8 mouse cellular contexts compared by ENCODE assay signal in genomic region chr2:85036507-85037046, GRCm38 (mm10). TPM values are rescaled to one million over a fixed set of nuclear protein-coding genes. Genes with fewer than 3 reads are reported as not detected.
DNase-seq lines count a peak whose midpoint lies in the region; ATAC-seq lines count a peak whose summit lies in the region.

No protein-coding gene starts in this region.

- ATAC-seq in kidney, embryonic 14.5 days (ENCODE audit: low FRiP score, low TSS enrichment): peak; percentile 34
- peak; percentile 38 for ATAC-seq in hindbrain, embryonic 11.5 days (ENCODE audit: low FRiP score)
- ATAC-seq in midbrain, embryonic 11.5 days (ENCODE audit: low FRiP score): peak; percentile 49

- 5% methylated on average over 11 of the region's 11 CpGs for WGBS in kidney, embryonic 14.5 days
- 11% methylated on average over 11 of the region's 11 CpGs for WGBS in hindbrain, embryonic 11.5 days
- 12% methylated on average over 11 of the region's 11 CpGs for WGBS in midbrain, embryonic 11.5 days

- H3K9ac ChIP-seq in kidney, embryonic 14.5 days (ENCODE audit: low read depth, low read length): peak overlapping the region; percentile 95
- H3K9ac ChIP-seq in hindbrain, embryonic 11.5 days (ENCODE audit: low read depth, low read length): peak overlapping the region; percentile 96
- H3K9ac ChIP-seq in midbrain, embryonic 11.5 days (ENCODE audit: low read length): peak overlapping the region; percentile 96

- no peaks in the 10 kb centered on the region for H3K9me3 ChIP-seq in kidney, embryonic 14.5 days (ENCODE audit: control insufficient read depth, low read length)
- H3K9me3 ChIP-seq in hindbrain, embryonic 11.5 days (ENCODE audit: control insufficient read depth, low read length): no peaks in the 10 kb centered on the region
- no peaks in the 10 kb centered on the region for H3K9me3 ChIP-seq in midbrain, embryonic 11.5 days (ENCODE audit: control insufficient read depth, low read length)

- H3K36me3 ChIP-seq in kidney, embryonic 14.5 days (ENCODE audit: control insufficient read depth, insufficient read depth, low read length): peaks cover 29% of the 10 kb centered on the region
- H3K36me3 ChIP-seq in hindbrain, embryonic 11.5 days (ENCODE audit: control insufficient read depth, insufficient read depth, low read length): peaks cover 18% of the 10 kb centered on the region
- peaks cover 20% of the 10 kb centered on the region for H3K36me3 ChIP-seq in midbrain, embryonic 11.5 days (ENCODE audit: control insufficient read depth, insufficient read depth, low read length)

- peak overlapping the region; percentile 62; the same call in 1 of the 2 replicates for H3K27ac ChIP-seq in kidney, embryonic 14.5 days (ENCODE audit: low read depth, low read length)
- H3K27ac ChIP-seq in hindbrain, embryonic 11.5 days (ENCODE audit: low read depth, low read length): 0 out of 2 replicates have a peak overlapping the region, but pooled peaks have one; percentile 77
- no peak overlapping the region for H3K27ac ChIP-seq in midbrain, embryonic 11.5 days (ENCODE audit: low read depth, low read length)

- peak overlapping the region; percentile 64 for H3K4me2 ChIP-seq in kidney, embryonic 14.5 days (replicated peaks; ENCODE audit: low read depth, low read length)
- H3K4me2 ChIP-seq in hindbrain, embryonic 11.5 days (replicated peaks; ENCODE audit: low read depth, low read length): peak overlapping the region; percentile 49
- peak overlapping the region; percentile 73 for H3K4me2 ChIP-seq in midbrain, embryonic 11.5 days

- H3K4me3 ChIP-seq in kidney, embryonic 14.5 days (ENCODE audit: low read length): peak overlapping the region; percentile 84
- H3K4me3 ChIP-seq in hindbrain, embryonic 11.5 days (ENCODE audit: low read depth, low read length): peak overlapping the region; percentile 73
- peak overlapping the region; percentile 80 for H3K4me3 ChIP-seq in midbrain, embryonic 11.5 days (ENCODE audit: low read depth, low read length)

- H3K27me3 ChIP-seq in kidney, embryonic 14.5 days (ENCODE audit: control insufficient read depth, insufficient read depth, low read length): no peaks in the 10 kb centered on the region
- H3K27me3 ChIP-seq in hindbrain, embryonic 11.5 days (ENCODE audit: control insufficient read depth, insufficient read depth, low read length): no peaks in the 10 kb centered on the region
- no peaks in the 10 kb centered on the region for H3K27me3 ChIP-seq in midbrain, embryonic 11.5 days (ENCODE audit: control insufficient read depth, insufficient read depth, low read length)

- DNase-seq in kidney, adult 9 months: no peak
- DNase-seq in brain, adult 2 months (ENCODE audit: low read depth, low spot score): peak; percentile 42
- DNase-seq in hindbrain, embryonic 11.5 days (ENCODE audit: low spot score): no peak
- DNase-seq in midbrain, embryonic 11.5 days (ENCODE audit: low spot score, missing footprints): no peak
- DNase-seq in cerebellum, adult 9-11 months: no peak
- DNase-seq in layer of hippocampus, adult 9-10 months (ENCODE audit: low spot score): no peak
- no peak for DNase-seq in cerebellum, adult 11-12 months

- 0 out of 2 replicates have a peak, but pooled peaks cover 5% of the 10 kb centered on the region for H3K4me1 ChIP-seq in kidney, embryonic 14.5 days (ENCODE audit: control insufficient read depth, insufficient read depth, low read length)
- H3K4me1 ChIP-seq in hindbrain, embryonic 11.5 days (replicated peaks; ENCODE audit: control insufficient read depth, insufficient read depth, low read length): 0 out of 2 replicates have a peak, but pooled peaks cover 2% of the 10 kb centered on the region
- H3K4me1 ChIP-seq in midbrain, embryonic 11.5 days (ENCODE audit: control insufficient read depth, insufficient read depth, low read length): peaks cover 13% of the 10 kb centered on the region

RNA-seq across cellular contexts. Expression of gene Ssrp1, which starts 0.5 kb away (rescaled TPM):
- polyA plus RNA-seq in kidney, embryonic 14.5 days (2014; fragmentation: Nextera tagmentation; extraction: Ambion mirVana): 260 and 334 TPM in 2 replicates
- polyA plus RNA-seq in hindbrain, embryonic 11.5 days (2014; fragmentation: Nextera tagmentation; extraction: Ambion mirVana): 306 and 340 TPM in 2 replicates
- 345 and 352 TPM in 2 replicates for polyA plus RNA-seq in midbrain, embryonic 11.5 days (2014; fragmentation: Nextera tagmentation; extraction: Ambion mirVana)

RNA-seq across cellular contexts. Expression of gene P2rx3, which starts 0.7 kb away (rescaled TPM):
- 0.53 and 0.86 TPM in 2 replicates for polyA plus RNA-seq in kidney, embryonic 14.5 days (2014; fragmentation: Nextera tagmentation; extraction: Ambion mirVana)
- 7.1 and 11.0 TPM in 2 replicates for polyA plus RNA-seq in hindbrain, embryonic 11.5 days (2014; fragmentation: Nextera tagmentation; extraction: Ambion mirVana)
- 2.8 and 3.0 TPM in 2 replicates for polyA plus RNA-seq in midbrain, embryonic 11.5 days (2014; fragmentation: Nextera tagmentation; extraction: Ambion mirVana)

RNA-seq across cellular contexts. Expression of gene Tnks1bp1, which starts 11.2 kb away (rescaled TPM):
- 8.1 and 10.1 TPM in 2 replicates for polyA plus RNA-seq in kidney, embryonic 14.5 days (2014; fragmentation: Nextera tagmentation; extraction: Ambion mirVana)
- 10.4 and 11.8 TPM in 2 replicates for polyA plus RNA-seq in hindbrain, embryonic 11.5 days (2014; fragmentation: Nextera tagmentation; extraction: Ambion mirVana)
- 8.1 and 9.6 TPM in 2 replicates for polyA plus RNA-seq in midbrain, embryonic 11.5 days (2014; fragmentation: Nextera tagmentation; extraction: Ambion mirVana)

RNA-seq across cellular contexts. Expression of gene Prg3, which starts 48.6 kb away (rescaled TPM):
- polyA plus RNA-seq in kidney, embryonic 14.5 days (2014; fragmentation: Nextera tagmentation; extraction: Ambion mirVana): not detected in 2 replicates
- polyA plus RNA-seq in hindbrain, embryonic 11.5 days (2014; fragmentation: Nextera tagmentation; extraction: Ambion mirVana): not detected in 2 replicates
- polyA plus RNA-seq in midbrain, embryonic 11.5 days (2014; fragmentation: Nextera tagmentation; extraction: Ambion mirVana): not detected in 2 replicates

RNA-seq across cellular contexts. Expression of gene Prg2, which starts 56.3 kb away (rescaled TPM):
- polyA plus RNA-seq in kidney, embryonic 14.5 days (2014; fragmentation: Nextera tagmentation; extraction: Ambion mirVana): not detected in 2 replicates
- 1.3 TPM in 1 of 2 replicates, not detected in the other for polyA plus RNA-seq in hindbrain, embryonic 11.5 days (2014; fragmentation: Nextera tagmentation; extraction: Ambion mirVana)
- 0.22 and 0.52 TPM in 2 replicates for polyA plus RNA-seq in midbrain, embryonic 11.5 days (2014; fragmentation: Nextera tagmentation; extraction: Ambion mirVana)
